21 mouse cellular contexts compared by ENCODE assay signal in the genomic region with DNA sequence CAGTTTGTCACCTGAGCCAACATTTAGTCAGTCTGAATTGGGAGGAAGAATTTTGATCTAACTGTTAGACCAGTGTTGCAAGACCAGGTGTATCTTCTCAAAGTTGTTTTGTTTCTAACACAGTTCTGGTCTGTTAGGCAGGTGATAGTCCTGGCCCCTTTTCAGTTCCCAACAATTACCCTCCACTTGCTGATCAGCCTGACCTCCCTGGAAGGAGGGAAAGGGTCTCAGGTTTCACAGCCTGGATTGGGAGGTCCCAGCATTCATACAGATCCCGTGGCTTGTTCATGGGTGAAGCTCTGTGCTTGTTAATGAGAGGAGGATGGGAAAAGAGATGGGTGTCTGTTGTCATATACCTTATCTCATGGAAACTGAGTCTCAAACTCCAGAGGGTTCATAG. TPM values are rescaled to one million over a fixed set of nuclear protein-coding genes. Genes with fewer than 3 reads are reported as not detected.
A peak's percentile ranks its signal among the peaks of the same experiment; 100 is the strongest.
DNase-seq lines count a peak whose midpoint lies in the region; ATAC-seq lines count a peak whose summit lies in the region.
"Had no signal": no experiment of that assay in that cellular context is flagged by ENCODE, and none has a peak within 500 bp of the region (broad histone marks: within the 10 kb centered on the region; RNA-seq: fewer than 3 reads in every experiment).

No protein-coding gene starts in this region.

- 3% methylated on average over 1 of the region's 1 CpGs for WGBS in forebrain, embryonic 10.5 days
- 7% methylated on average over 1 of the region's 1 CpGs for WGBS in forebrain, embryonic 15.5 days
- 0% methylated on average over 1 of the region's 1 CpGs for WGBS in kidney, embryonic 16.5 days
- WGBS in embryonic facial prominence, embryonic 10.5 days: 0% methylated on average over 1 of the region's 1 CpGs
- WGBS in limb, embryonic 12.5 days: 0% methylated on average over 1 of the region's 1 CpGs

- no peak overlapping the region for H3K4me2 ChIP-seq in forebrain, embryonic 15.5 days (replicated peaks)
- no peak overlapping the region for H3K4me2 ChIP-seq in kidney, embryonic 16.5 days (replicated peaks; ENCODE audit: low read depth, low read length)
- H3K4me2 ChIP-seq in limb, embryonic 12.5 days: no peak overlapping the region

- no peak for DNase-seq in forebrain, embryonic 10.5 days (ENCODE audit: extremely low spot score, low spot score)
- DNase-seq in kidney, adult 8-10 months: no peak
- DNase-seq in embryonic facial prominence, embryonic 10.5 days (ENCODE audit: low spot score): peak; percentile 55
- DNase-seq in lung, postnatal 4 days: no peak
- DNase-seq: adrenal gland, postnatal 25 days; cerebellum, adult 11-12 months; cerebellum, postnatal 36 days; gastrocnemius, postnatal 25 days; liver had no signal

- peaks cover 22% of the 10 kb centered on the region; the same call in 1 of the 2 replicates for H3K27me3 ChIP-seq in forebrain, embryonic 10.5 days (ENCODE audit: poor library complexity, severe bottlenecking)
- no peaks in the 10 kb centered on the region for H3K27me3 ChIP-seq in forebrain, embryonic 15.5 days
- H3K27me3 ChIP-seq in kidney, embryonic 16.5 days (ENCODE audit: insufficient read depth, low read length): no peaks in the 10 kb centered on the region
- H3K27me3 ChIP-seq in embryonic facial prominence, embryonic 10.5 days (replicated peaks; ENCODE audit: low read depth, poor library complexity, severe bottlenecking): no peaks in the 10 kb centered on the region
- no peaks in the 10 kb centered on the region for H3K27me3 ChIP-seq in limb, embryonic 12.5 days

- H3K36me3 ChIP-seq in forebrain, embryonic 10.5 days (replicated peaks): no peaks in the 10 kb centered on the region
- H3K36me3 ChIP-seq in forebrain, embryonic 15.5 days: no peaks in the 10 kb centered on the region
- no peaks in the 10 kb centered on the region for H3K36me3 ChIP-seq in kidney, embryonic 16.5 days (ENCODE audit: insufficient read depth, low read length)
- H3K36me3 ChIP-seq in embryonic facial prominence, embryonic 10.5 days (replicated peaks): no peaks in the 10 kb centered on the region
- H3K36me3 ChIP-seq in limb, embryonic 12.5 days: no peaks in the 10 kb centered on the region
- H3K36me3 ChIP-seq: heart, embryonic 10.5 days had no signal

- no peak overlapping the region for H3K4me3 ChIP-seq in forebrain, embryonic 10.5 days
- no peak overlapping the region for H3K4me3 ChIP-seq in forebrain, embryonic 15.5 days
- no peak overlapping the region for H3K4me3 ChIP-seq in kidney, embryonic 16.5 days (ENCODE audit: low read length)
- no peak overlapping the region for H3K4me3 ChIP-seq in embryonic facial prominence, embryonic 10.5 days
- no peak overlapping the region for H3K4me3 ChIP-seq in limb, embryonic 12.5 days (replicated peaks)
- H3K4me3 ChIP-seq: heart, embryonic 10.5 days had no signal

- H3K27ac ChIP-seq in forebrain, embryonic 10.5 days: peak overlapping the region; percentile 70; the same call in 1 of the 2 replicates
- H3K27ac ChIP-seq in forebrain, embryonic 15.5 days (replicated peaks): no peak overlapping the region
- peak overlapping the region; percentile 85 for H3K27ac ChIP-seq in kidney, embryonic 16.5 days (ENCODE audit: low read length)
- H3K27ac ChIP-seq in embryonic facial prominence, embryonic 10.5 days (replicated peaks): no peak overlapping the region
- H3K27ac ChIP-seq in limb, embryonic 12.5 days: peak overlapping the region; percentile 18
- H3K27ac ChIP-seq: heart, embryonic 10.5 days; stomach, postnatal 0 days had no signal

- H3K9me3 ChIP-seq in forebrain, embryonic 10.5 days: no peaks in the 10 kb centered on the region
- H3K9me3 ChIP-seq in forebrain, embryonic 15.5 days: no peaks in the 10 kb centered on the region
- no peaks in the 10 kb centered on the region for H3K9me3 ChIP-seq in kidney, embryonic 16.5 days (ENCODE audit: low read length)
- no peaks in the 10 kb centered on the region for H3K9me3 ChIP-seq in embryonic facial prominence, embryonic 10.5 days
- H3K9me3 ChIP-seq in limb, embryonic 12.5 days: no peaks in the 10 kb centered on the region
- H3K9me3 ChIP-seq: G1E; heart, embryonic 10.5 days had no signal

- no peak overlapping the region for H3K9ac ChIP-seq in forebrain, embryonic 15.5 days (replicated peaks)
- H3K9ac ChIP-seq in kidney, embryonic 16.5 days (replicated peaks; ENCODE audit: low read length): no peak overlapping the region
- no peak overlapping the region for H3K9ac ChIP-seq in limb, embryonic 12.5 days (replicated peaks)

- ATAC-seq in forebrain, embryonic 15.5 days (replicated peaks): no peak
- ATAC-seq in kidney, embryonic 16.5 days (ENCODE audit: low FRiP score, low TSS enrichment): peak; percentile 86
- ATAC-seq in limb, embryonic 12.5 days (ENCODE audit: insufficient number of reproducible peaks, insufficient read depth, low FRiP score, low TSS enrichment, low read depth): peak; percentile 71; the same call in 1 of the 2 replicates
- ATAC-seq in erythroid progenitor cell, adult 5-6 weeks (replicated peaks; ENCODE audit: low FRiP score, poor library complexity, severe bottlenecking): no peak
- ATAC-seq: CD4-positive, CD25-positive, alpha-beta regulatory T cell, adult 4 months; forebrain, embryonic 14.5 days; hindbrain, postnatal 0 days; intestine, postnatal 0 days; lung, postnatal 0 days had no signal

- peaks cover 52% of the 10 kb centered on the region for H3K4me1 ChIP-seq in forebrain, embryonic 10.5 days
- peaks cover 10% of the 10 kb centered on the region for H3K4me1 ChIP-seq in forebrain, embryonic 15.5 days
- peaks cover 63% of the 10 kb centered on the region for H3K4me1 ChIP-seq in kidney, embryonic 16.5 days (ENCODE audit: insufficient read depth, low read length)
- H3K4me1 ChIP-seq in embryonic facial prominence, embryonic 10.5 days: peaks cover 56% of the 10 kb centered on the region
- peaks cover 50% of the 10 kb centered on the region for H3K4me1 ChIP-seq in limb, embryonic 12.5 days (replicated peaks)

RNA-seq across cellular contexts. Expression of a gene that starts 33.7 kb away (rescaled TPM):
- polyA plus RNA-seq in forebrain, embryonic 10.5 days (2016; fragmentation: Nextera tagmentation; extraction: Ambion mirVana): 39.0 and 40.5 TPM in 2 replicates
- 75.2 and 76.8 TPM in 2 replicates for polyA plus RNA-seq in forebrain, embryonic 15.5 days (2015; fragmentation: Nextera tagmentation; extraction: Ambion mirVana)
- 41.4 and 43.5 TPM in 2 replicates for polyA plus RNA-seq in kidney, embryonic 16.5 days (2015; fragmentation: Nextera tagmentation; extraction: Ambion mirVana)
- 43.4 and 44.5 TPM in 2 replicates for polyA plus RNA-seq in embryonic facial prominence, embryonic 10.5 days (2016; fragmentation: Nextera tagmentation; extraction: Ambion mirVana)
- polyA plus RNA-seq in limb, embryonic 12.5 days (2016; fragmentation: Nextera tagmentation; extraction: Ambion mirVana): 33.7 and 35.5 TPM in 2 replicates
- 14.1 and 19.7 TPM in 2 replicates for total RNA-seq in erythroid progenitor cell, adult 5-6 weeks (2015; ENCODE audit: low replicate concordance)
- 13.5 and 20.5 TPM in 2 replicates for total RNA-seq in erythroid progenitor cell, adult 5-6 weeks (2017; ENCODE audit: low replicate concordance)

RNA-seq across cellular contexts. Expression of a gene that starts 35.0 kb away (rescaled TPM):
- 33.5 and 36.9 TPM in 2 replicates for polyA plus RNA-seq in forebrain, embryonic 10.5 days (2016; fragmentation: Nextera tagmentation; extraction: Ambion mirVana)
- 43.7 and 45.0 TPM in 2 replicates for polyA plus RNA-seq in forebrain, embryonic 15.5 days (2015; fragmentation: Nextera tagmentation; extraction: Ambion mirVana)
- 45.5 and 49.1 TPM in 2 replicates for polyA plus RNA-seq in kidney, embryonic 16.5 days (2015; fragmentation: Nextera tagmentation; extraction: Ambion mirVana)
- 35.6 and 35.7 TPM in 2 replicates for polyA plus RNA-seq in embryonic facial prominence, embryonic 10.5 days (2016; fragmentation: Nextera tagmentation; extraction: Ambion mirVana)
- polyA plus RNA-seq in limb, embryonic 12.5 days (2016; fragmentation: Nextera tagmentation; extraction: Ambion mirVana): 42.1 and 43.0 TPM in 2 replicates
- total RNA-seq in erythroid progenitor cell, adult 5-6 weeks (2015; ENCODE audit: low replicate concordance): 22.3 and 29.8 TPM in 2 replicates
- 17.1 and 25.2 TPM in 2 replicates for total RNA-seq in erythroid progenitor cell, adult 5-6 weeks (2017; ENCODE audit: low replicate concordance)

Comparison
In these comparisons a context has a peak if more than half of its experiments do, and no peak if none do; other contexts are left out.
1. H3K27ac ChIP-seq: peak in forebrain, embryonic 10.5 days (single experiment), kidney, embryonic 16.5 days (single experiment) and limb, embryonic 12.5 days (single experiment); none in forebrain, embryonic 15.5 days (single experiment) and embryonic facial prominence, embryonic 10.5 days (single experiment).
2. ATAC-seq: peak in kidney, embryonic 16.5 days (single experiment) and limb, embryonic 12.5 days (single experiment); none in forebrain, embryonic 15.5 days (single experiment) and erythroid progenitor cell, adult 5-6 weeks (single experiment).